Mouse (Mus musculus): ENCODE measurements around the gene Rbm46. TPM values are rescaled to one million over a fixed set of nuclear protein-coding genes. Genes with fewer than 3 reads are reported as not detected.

Gene Rbm46
- 133 TPM for polyA plus RNA-seq (2014; fragmentation: Illumina TruSeq; extraction: RNeasy Lipid Tissue Mini Kit (QIAGEN cat#74804); ENCODE audit: low read depth, low replicate concordance)

GRCm38 (mm10) chr3:82876372-82876739 is at the start of gene Rbm46:
Rbm46 (minus strand) TSS chr3:82876483.

GRCm38 (mm10) chr3:82903613-82904205 is 27.4 kb upstream of the Rbm46 start, which contains the start of gene Lrat:
Lrat (minus strand) TSS chr3:82903973.

Other genes with a start within 250 kb of the Rbm46 start
- gene Lrat, start 27.5 kb upstream of the Rbm46 start, polyA plus RNA-seq (2014; fragmentation: Illumina TruSeq; extraction: RNeasy Lipid Tissue Mini Kit (QIAGEN cat#74804); ENCODE audit: low read depth, low replicate concordance) = 5.8 TPM
- gene Fgg, start 131.2 kb upstream of the Rbm46 start, polyA plus RNA-seq (2014; fragmentation: Illumina TruSeq; extraction: RNeasy Lipid Tissue Mini Kit (QIAGEN cat#74804); ENCODE audit: low read depth, low replicate concordance) = 1.0 TPM
- gene Fga, start 149.6 kb upstream of the Rbm46 start, polyA plus RNA-seq (2014; fragmentation: Illumina TruSeq; extraction: RNeasy Lipid Tissue Mini Kit (QIAGEN cat#74804); ENCODE audit: low read depth, low replicate concordance) = 0.15 TPM
- gene Fgb, start 173.4 kb upstream of the Rbm46 start, polyA plus RNA-seq (2014; fragmentation: Illumina TruSeq; extraction: RNeasy Lipid Tissue Mini Kit (QIAGEN cat#74804); ENCODE audit: low read depth, low replicate concordance) = 0.41 TPM
- gene Plrg1, start 179.0 kb upstream of the Rbm46 start, polyA plus RNA-seq (2014; fragmentation: Illumina TruSeq; extraction: RNeasy Lipid Tissue Mini Kit (QIAGEN cat#74804); ENCODE audit: low read depth, low replicate concordance) = 30.6 TPM